Mouse (Mus musculus) thymus, postnatal 4 days (tissue): Measurements from ENCODE around the gene Prkd1.

Experiments
- DNase-seq: peaks from one replicate; pipeline ENCODE4 v3.0.0; 2021

The Prkd1 gene

GRCm38 (mm10) chr12:50554214-50554613 is 94.7 kb downstream of the Prkd1 start:
- DNase-seq, result no peak

- DNase-seq, result no peak
Measured at GRCm38 (mm10) chr12:50549860-50550555, 98.9 kb downstream of the Prkd1 start.

DNA sequence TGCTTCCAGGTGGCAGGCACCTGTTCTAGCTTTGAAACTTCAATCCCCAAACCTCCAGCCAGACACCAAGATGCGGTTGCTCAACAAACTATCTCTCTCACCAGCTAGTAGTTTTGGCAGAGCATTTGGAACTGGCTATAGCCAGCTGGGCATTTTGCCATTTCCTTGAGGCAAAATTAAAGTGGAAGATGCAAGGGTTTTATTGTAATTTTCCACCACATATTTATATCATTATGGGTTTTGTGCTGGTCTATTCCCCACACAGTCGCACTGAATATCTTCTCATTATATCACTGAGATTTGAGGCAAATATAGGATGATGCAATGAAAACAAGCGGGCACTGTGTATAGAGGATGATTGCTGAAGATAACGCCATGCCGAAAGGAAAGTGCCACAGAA is 102.5 kb downstream of the Prkd1 start:
- no peak for DNase-seq

DNA sequence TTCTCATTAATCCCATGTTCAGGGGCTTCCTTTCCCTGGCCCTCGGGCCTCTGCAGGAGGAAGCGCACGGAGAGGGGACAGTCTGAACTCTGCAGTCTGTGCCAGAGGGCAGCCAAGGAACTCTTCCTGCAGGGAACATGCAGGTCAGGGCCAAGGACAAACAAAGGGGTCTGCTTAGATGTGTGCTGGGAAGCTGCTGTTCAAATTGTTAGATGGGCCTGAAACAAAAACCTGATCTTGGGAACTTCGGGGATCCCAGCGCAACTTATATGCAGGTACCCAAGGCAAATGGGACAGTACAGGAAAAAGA is 103.3 kb downstream of the Prkd1 start:
- DNase-seq, result no peak

- DNase-seq, result no peak
Measured at GRCm38 (mm10) chr12:50544855-50545609, 103.9 kb downstream of the Prkd1 start.

DNA sequence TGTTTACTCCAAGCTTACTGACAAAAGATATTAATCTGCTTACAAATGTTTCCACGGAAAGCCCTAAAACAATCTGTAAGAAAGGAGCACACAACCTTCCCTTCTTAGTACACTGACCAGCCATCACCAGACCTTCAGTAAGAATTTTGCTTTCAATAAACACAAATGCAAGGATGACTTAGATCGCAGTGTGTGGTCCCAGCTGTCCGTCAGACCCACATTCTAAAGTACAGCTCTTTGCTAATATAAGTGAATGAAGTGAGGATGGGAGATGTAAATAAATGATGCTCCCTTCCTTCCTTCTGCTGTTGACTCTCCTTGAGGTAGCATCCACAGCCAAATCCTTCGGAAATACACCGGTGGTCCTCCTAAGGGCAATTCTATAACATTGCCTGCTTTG is 108.1 kb downstream of the Prkd1 start:
- no peak for DNase-seq

GRCm38 (mm10) chr12:50538296-50538965 is 110.5 kb downstream of the Prkd1 start:
- no peak for DNase-seq

GRCm38 (mm10) chr12:50537761-50538160 is 111.1 kb downstream of the Prkd1 start:
- DNase-seq, result no peak

DNA sequence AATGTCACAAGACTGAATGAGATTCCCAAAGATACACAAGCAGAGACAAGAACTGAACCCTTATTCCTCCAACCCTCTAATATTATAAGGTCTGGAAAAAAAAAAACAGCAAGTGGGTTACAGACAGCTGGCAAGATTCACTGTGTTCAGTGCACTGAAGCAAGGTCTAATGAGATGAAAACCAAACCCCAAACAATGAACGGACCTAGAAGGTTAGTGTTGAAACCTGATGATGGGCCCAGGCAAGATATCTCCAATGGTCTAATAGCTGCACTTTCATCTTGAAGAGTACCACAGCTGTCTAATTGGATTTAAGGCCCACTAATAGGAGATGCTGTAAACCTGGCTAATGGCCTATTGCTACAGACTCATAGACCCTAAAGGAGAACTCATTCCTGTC is 111.9 kb downstream of the Prkd1 start:
- no peak for DNase-seq

DNA sequence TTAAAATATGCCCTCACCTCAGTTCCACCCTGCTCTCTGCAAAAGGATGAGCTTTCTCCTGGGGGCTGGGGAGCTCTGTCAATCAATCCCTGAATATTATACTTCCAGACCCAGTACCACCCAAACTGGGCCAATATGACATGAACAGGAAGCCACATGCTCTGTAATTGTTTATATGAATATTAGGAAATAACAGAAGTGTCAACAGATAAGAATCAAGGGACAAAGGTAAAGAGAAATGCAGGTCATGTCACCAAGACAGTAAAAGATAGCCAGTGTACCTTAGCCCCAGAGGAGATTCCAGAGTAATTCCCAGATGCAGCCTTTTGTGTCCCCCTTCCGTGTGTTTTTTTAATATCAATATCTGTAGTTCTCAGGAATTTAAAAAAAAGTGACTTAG is 120.3 kb downstream of the Prkd1 start:
- DNase-seq, result no peak

DNA sequence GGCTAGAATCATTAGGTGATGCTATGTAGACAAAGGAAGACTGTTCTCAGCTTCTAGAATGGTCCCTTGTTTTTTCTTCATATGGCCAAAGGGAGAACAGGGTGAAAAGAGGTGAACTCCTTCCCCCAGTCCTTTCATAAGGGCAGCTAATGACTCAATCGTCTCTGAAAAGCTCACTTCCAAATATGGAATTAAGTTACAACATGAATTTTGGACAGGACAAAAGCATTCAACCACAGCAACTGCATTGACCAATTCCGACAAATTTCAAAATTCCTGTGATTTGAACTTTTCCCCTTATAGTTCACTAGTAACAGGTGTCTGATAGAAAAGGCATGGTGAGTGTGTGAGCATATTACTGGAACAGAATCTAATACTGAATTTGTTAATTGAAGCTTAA is 124.8 kb downstream of the Prkd1 start:
- DNase-seq, result no peak

DNA sequence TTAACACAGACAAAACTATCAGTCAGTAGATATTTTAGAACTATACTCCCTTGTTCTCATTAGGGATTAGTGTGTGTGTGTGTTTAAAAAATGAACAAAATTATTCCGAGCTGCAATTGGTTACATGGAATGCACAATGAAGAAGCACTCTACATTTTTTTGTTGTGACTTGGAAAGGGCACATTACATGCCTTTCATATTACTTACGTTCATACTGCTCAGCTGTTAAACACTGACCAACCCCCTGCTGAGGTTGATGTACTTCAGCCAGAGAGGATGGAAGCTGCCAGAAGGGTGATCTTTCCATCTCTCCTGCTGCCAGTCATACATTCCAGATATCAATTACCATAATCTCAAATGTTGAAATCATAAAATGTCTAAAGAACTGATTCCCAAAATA is 134.4 kb downstream of the Prkd1 start:
- DNase-seq, result no peak

DNA sequence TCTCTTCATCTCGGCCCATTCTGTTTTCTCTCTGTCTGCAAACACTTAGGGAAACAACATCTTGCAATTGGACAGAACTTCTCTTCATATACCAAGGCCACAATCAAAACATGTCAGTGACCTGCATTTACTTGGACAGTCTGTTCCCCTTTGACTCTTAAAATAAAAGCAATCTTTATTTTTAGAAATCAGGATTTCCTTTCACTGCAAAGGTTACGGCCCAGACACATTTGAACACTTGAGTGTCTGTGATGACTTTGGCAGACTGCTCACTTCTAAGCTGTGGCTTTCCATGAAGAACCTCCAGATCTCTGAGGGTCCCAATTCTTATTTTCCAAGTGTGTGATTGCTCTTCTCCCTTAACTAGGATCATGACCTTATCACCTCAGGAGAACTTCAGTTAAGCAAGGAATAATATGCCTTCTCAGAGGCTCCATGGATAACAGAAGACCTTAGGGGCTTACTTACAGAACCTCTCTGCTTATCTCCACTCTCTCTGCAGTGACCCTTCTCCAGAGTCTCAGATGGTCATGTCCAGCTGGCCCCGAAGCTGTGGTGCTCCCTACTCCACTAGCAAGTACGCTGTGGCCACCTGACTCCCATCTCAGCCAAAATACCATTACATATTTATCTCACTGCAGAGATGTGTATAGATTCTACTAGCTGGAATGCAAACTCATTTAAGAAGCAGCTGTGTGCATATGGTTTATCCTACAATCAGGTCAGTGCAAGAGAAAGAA is 137.2 kb downstream of the Prkd1 start:
- no peak for DNase-seq

DNA sequence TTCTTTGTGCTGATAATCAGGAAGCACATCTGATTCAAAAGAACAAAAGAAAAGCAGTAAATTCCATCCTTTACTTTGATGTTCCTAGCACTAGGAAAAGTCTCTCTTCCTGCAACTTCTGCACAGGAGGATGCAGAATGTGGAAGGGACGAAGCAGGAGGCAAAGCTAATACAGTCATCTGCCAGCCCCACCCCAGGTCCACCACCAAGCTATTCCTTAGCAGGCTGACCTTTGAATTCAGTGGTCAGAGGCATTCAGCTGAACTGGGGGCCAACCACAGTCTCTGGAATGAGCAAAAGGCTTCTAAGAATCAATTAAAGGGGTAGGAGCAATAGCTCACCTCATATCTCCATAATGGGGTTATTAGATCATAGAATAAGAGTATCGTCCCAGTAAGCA is 140.1 kb downstream of the Prkd1 start:
- DNase-seq, result no peak

DNA sequence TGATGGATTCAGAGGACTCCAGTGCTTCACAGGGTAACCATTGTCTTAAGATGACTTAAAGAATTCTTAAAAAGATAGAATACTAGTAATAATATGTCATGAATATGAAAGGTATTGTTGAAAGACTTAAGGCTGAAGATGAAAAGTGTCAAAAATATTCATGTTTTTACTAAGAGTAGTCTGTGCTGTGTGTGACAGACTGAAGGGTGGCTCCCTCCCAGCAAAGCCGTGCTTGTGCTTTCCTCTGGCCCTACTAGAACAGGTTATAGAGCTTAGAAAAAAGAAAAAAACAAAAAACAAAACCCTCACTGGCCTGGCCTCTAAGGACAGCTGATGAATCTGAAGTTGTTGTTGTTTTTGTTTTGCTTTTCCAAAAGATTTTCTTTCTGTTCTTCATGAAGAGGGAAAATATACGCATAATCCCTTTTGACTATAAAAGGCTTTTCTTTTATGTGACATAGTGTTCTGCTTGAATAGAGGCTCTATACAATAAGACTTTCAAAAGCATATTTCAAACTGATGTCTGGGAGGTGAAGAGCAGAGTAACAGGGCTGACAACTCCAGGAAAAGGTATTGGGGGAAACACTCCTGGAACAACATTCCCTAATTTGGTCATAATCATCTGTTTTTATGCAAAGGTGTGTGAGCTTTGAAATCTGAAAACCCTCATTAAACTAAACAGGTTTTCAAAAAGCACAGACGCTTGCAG is 148.9 kb downstream of the Prkd1 start:
- no peak for DNase-seq

DNA sequence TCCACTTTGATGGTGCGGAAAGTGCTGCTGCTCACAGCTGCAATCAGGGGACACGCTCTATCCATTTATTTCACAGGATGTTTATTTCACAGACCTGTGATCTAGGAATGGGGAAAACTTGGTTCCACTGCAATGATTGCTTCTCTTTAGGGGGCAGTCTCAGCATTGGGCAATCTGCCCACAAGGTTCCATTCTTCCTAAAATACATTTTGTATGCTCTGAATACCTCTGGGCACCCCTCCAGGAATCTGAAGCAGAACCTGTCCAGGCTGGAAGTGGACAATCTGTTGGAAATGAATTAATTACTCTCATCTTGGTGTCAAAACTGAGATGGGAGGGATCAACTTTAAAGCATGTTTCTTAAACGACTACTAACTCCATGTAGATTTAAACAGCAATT is 152.9 kb downstream of the Prkd1 start:
- DNase-seq, result no peak

DNA sequence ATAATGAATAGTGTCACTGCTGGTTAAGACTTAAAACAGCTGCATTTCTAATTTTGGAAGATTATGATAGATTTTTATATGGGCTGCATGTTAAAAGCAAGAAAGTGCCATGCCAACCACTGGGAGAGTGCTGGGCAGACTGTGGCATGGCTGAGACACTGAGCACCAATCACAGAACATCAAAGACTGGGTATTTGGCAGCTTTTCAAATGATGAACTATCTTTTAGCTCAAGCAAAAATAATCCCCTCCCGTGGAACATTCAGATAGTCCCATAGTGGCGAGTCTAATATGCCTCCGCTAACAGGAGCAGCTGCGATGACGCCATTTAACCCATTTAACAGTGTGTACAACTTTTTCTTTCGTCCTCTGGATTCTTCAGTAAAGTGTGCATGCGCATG is 169.1 kb downstream of the Prkd1 start:
- DNase-seq, result no peak

DNA sequence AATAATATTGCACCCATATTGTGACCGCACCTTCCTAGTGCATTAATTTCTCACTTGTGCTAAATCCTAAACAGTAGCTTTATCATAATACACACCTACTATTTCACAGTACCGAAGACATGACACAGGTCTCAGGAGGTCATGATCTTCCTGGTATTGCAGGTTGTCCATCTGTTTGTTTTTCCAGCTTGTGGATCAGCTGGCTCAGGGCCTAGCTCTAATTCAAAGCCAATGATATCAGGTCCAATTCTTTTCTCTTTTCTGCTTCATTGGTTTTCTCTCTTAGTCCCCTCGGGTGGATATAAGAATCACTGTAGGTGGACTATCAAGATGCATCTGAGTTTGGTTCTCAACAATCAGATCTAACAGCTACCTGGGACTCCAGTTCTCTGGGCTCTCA is 191.7 kb downstream of the Prkd1 start:
- DNase-seq, result no peak

GRCm38 (mm10) chr12:50451761-50452160 is 197.1 kb downstream of the Prkd1 start:
- DNase-seq, result no peak

DNA sequence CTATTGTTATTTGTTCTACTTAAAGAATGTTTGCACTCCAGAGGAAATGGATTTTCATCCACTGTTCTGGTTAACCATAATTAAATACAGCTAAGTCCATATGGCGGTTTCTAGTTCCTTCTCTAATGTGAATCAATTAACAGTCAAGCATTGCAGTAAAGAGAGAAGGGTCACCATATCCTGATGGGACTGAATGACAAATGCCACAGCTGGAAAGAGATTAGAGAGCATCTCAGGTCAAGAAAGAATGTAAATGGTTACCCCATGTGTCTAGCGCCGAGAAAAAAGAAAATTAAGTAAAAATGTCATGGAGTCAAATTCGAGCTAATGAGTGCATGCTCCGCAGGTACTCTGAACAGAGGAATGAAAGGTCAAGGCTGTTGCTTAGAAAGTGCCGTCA is 212.2 kb downstream of the Prkd1 start:
- no peak for DNase-seq

DNA sequence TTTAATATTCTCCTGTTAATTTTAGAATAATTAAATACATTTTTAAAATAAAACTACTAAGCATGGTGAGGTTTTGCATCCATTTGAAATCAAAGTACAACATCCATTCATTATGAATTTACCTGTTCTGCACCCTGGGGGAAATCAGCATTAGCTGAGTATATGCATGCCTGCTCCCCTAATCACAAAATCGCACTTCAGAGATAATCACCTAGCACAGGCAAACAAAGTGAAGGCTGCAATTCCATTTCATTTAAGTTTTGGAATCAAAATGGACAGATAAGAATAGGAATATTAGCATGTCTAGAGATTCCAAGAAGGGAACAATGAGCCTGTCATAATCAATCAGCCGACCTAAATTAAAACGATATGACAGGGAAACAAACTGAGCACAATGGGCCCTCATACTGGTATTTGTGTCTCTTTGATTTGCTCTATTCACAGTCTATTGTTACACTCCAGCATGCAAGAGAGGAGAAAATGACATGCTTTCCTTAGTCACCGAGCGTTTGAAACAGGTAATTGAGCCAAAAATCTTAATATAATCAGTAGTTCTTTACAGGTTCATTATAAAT is 218.7 kb downstream of the Prkd1 start:
- no peak for DNase-seq

DNA sequence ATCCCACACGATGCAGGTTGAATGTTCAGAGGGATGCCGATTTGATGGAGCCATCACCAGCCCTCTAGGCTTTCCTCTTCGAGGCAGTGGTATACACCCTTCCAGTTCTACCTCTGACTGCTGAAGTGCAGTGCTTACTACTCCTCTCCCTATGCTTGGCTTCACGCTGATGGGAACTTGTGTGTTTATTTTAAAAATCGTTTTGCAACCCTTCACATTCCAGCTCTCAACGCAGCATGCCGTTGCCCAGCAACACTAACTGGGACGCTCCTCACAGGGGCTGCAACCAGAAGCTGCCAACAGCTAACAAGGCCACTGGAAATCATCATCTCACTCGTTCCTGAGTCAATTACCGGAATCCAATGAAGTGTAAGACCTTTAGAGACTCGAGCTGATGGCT is 296.5 kb downstream of the Prkd1 start:
- DNase-seq, result no peak

DNA sequence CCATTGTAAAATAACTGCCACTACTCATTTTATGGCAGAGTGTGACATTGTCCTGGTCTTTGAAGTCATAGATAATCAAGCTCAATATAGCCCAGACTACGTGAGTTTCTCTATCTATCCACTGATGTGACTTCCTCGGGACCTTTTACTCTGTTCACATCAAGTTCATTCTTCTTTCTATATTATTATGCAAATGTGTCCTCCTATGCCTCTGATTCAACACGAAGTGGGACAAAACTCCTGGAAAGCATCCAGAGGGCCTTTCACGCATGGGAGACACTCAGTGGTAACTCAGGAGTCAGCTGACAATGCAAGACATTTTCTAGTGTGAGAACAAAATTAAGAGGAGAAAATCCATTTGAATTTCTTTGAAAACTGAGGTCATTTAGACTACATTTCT is 315.7 kb downstream of the Prkd1 start:
- no peak for DNase-seq
